Mouse (Mus musculus) brain, embryonic 14.5 days (tissue): Measurements from ENCODE around the gene Ube2f.
A peak's percentile ranks its signal among the peaks of the same experiment; 100 is the strongest.

Source experiments
- CTCF ChIP-seq: fragments of 200-500 bp; IDR thresholded peaks from 2 replicates; pipeline ENCODE4 v1.5.1; 2012; ENCODE audit warnings: inconsistent platforms, mild to moderate bottlenecking, moderate library complexity, borderline replicate concordance; ENCODE audit not compliant: insufficient read depth, insufficient read length; ENCODE audit errors: extremely low read depth
- POLR2A ChIP-seq: fragments of 200-500 bp; IDR thresholded peaks from 2 replicates; pipeline ENCODE4 v1.6.1; 2012; ENCODE audit warnings: mild to moderate bottlenecking, inconsistent platforms, borderline replicate concordance; ENCODE audit not compliant: poor library complexity, insufficient read depth, insufficient read length, severe bottlenecking; ENCODE audit errors: extremely low read depth

- TF ChIP-seq POLR2A = no peak
- TF ChIP-seq CTCF = peak; percentile 83
These were observed 39.0 kb upstream of the Ube2f start for GRCm38 (mm10) chr1:91211099-91211498.
